Mouse (Mus musculus): ENCODE measurements around the gene Taar2. TPM values are rescaled to one million over a fixed set of nuclear protein-coding genes. Genes with fewer than 3 reads are reported as not detected.

The Taar2 gene
- polyA plus RNA-seq (2017; shearing (Covaris generic)): not detected

DNA sequence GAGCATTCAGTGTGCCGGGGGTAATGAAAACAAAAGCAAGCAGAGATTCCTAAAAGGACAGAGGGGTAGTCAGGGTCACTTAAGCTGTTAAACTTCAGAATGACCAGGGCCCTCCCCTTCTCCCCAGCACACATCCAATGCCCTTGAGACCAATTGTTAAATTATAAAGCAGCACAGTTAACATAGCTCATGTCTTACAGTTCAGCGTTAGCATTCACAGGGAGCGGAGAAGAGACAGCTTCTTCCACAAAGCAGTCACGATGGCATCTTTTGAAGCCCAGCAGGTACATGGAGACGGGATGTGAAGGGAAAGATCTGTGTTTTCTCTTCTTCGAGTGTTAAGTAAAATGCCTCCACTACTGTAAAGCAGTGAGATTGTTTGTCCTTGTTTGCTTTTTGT is at the start of gene Taar2:
Gene Taar2, plus strand, starts transcription at position 261 of the 400 bp plus-strand sequence.
- no peak for ATAC-seq

DNA sequence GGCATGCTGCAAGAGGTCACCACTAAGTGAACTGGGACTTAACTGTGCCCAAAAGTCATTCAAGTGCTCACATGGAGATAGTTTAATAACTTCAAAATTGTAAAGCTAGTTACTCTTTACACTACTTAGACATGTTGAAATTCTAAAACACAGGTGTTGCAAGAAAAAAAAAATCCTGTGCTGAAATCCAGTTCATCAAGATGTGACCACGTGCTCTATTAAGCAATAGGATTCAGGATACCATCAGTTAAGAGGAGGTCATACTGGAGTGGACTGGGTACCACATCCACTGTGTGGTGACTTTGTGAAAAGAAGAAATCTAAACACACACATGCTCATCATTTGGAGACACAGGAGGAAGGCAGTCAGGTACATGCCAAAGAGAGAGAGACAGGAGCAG is 45.4 kb upstream of the Taar2 start:
- no peak for ATAC-seq

DNA sequence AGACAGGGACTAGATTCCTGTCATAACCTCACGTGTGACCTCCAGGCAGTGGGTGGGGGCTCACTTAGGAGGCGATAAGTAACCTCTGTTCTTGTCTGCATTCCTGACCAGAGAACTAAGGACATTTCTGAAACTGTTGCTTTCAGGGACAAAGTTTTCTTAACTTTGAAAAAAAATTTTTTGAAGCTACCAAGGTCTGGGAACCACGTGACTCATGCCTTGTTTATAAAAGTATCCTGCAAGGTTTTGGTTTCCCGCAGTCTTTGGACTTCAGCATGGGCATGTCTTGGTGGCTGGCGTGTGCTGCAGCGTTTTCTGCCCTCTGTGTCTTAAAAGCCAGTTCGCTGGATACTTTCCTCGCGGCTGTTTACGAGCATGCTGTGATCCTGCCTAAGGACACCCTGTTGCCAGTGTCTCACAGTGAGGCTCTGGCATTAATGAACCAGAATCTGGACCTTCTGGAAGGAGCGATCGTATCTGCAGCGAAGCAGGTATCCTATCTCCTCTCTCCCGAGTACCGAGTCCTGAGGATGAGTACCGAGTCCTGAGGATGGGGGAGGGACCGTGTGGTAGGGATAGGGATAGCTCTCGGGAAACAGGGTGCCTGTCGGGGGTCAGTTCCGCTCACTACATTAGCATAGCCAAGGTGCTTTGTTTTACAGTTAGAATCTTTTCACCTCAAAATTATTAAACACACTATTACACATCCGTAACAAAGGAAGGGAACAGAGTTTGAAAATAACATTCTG is 43.6 kb upstream of the Taar2 start, which contains the start of gene Vnn1:
Gene Vnn1, plus strand, starts transcription at position 88 of the 749 bp plus-strand sequence.
- no peak for ATAC-seq

DNA sequence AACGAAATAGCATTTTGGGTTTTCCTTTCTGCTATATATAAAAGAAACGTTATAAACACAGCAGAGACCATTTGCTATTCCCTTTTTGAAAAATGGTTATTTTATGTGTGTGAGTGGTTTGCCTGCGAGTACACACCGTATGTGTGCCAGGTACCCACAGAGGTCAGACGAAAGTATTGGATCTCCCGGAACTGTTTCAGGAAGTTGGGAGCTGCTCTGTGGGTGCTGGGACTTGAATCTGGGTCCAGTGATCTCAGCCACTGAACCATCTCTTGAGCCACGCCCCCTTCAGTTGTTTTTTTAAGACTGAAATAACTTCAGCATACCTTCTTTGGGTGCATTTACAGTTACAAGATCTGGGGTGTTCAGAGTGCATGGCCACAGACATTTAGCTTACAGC is 43.0 kb upstream of the Taar2 start:
- ATAC-seq: no peak

DNA sequence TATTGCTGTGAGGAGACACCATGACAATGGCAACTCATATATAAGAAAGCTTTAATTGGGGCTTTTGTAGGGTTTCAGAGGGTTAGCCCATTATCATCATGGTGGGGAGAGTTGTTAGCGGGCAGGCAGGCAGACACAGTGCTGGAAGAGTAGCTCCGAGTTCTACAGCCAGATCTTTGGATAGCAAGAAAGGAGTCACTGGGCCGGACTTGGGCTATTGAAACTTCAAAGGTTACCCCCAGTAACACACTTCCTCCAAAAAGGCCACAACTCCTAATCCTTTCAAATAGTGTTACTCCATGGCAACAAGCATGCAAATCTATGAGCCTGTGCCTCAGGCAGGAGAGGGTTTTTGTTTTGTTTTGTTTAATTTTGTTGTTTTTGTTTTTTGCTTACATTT is 37.3 kb upstream of the Taar2 start:
- no peak for ATAC-seq

DNA sequence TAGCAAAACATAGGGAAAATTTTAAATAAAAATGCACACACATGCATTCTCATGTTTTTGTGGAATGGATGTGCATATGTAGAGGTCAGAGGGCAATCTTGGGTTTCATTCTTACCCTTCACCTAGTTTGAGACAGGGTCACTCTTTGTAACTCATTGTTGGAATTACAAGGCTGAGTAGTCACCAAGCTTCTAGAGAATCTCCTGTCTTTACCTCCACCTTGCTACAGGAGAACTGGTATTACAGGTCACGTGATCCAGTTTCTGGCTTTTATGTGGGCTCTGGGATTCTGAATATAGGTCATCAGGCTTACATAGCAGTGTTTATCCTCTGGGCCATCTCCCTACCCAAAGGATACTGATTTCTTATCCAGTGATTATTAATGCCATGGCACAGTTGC is 32.7 kb upstream of the Taar2 start:
- ATAC-seq: no peak

DNA sequence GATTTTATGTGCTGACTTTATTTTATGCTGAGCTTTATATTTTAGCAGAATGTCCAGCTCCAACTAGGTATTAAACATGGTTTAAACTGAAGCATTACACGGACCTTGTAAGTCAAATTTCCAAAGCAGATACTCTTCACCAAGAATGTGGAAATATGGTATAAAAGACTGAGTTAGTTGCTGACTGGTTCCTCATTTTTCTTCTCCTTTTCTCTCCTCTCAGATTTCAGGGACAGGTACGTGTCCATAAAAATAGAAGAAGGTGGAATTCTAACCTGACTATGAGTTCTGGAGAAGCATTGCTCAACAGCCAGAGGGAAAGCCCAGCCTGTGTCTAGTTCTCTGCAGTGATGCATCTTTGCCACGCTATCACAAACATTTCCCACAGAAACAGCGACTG is 18.3 kb upstream of the Taar2 start, which contains the start of gene Taar1:
Gene Taar1, plus strand, starts transcription at position 301 of the 400 bp plus-strand sequence.
- ATAC-seq: no peak

DNA sequence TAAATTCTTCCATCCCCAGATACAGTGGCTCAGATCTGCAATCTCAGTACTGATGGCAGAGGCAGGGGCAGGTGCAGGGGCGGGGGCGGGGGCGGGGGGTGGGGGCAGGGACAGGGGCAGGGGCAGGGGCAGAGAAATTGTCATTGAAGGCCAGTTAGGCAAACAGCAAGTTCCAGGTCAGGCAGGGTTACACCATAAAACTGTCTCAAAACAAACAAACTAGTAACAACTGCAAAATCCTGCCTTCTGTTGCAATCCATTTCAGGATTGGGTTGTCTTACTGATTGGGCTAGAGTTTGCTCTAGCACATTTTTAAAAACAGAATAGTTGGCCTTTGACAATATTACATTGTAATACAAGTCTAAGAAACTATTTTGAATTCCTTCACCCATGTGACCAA is 15.9 kb upstream of the Taar2 start:
- no peak for ATAC-seq

DNA sequence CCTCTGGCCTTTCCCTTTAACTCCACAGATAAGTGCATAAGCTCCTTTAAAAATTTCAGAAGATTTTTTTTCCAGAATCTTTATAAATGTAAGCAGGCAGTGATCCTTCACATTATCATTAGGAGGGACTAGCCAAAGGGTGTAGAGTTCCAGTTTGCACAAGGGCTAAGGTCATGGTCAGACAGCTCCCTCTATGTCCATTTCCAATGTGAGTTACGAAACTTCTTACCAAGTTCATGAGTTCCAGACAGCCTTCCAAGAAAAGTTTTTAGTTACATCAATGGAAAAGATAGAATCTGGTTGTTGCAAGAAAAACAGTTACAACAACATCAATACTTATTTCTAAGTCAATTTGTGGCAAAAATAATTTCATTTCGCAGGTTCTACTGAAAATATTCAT is 14.4 kb upstream of the Taar2 start:
- no peak for ATAC-seq

DNA sequence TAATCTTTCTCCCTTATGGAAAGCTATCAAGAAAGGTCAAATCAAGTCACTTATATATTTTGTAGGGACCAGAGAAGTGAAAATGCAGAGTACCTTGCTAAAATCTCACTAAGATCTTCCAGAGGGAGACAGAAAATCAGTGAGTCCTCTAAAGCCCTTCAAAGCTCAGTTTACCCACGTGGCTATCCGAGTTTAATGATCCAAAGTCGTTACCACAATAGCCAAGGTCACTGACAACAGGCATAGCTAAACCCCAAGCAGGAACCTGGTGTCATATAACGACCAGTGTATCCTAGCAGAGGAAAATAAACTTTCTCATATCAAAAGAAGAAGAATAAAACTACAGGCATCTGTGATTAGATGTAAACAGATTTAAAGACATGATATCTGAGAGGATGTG is 759 bp upstream of the Taar2 start:
- ATAC-seq: no peak

DNA sequence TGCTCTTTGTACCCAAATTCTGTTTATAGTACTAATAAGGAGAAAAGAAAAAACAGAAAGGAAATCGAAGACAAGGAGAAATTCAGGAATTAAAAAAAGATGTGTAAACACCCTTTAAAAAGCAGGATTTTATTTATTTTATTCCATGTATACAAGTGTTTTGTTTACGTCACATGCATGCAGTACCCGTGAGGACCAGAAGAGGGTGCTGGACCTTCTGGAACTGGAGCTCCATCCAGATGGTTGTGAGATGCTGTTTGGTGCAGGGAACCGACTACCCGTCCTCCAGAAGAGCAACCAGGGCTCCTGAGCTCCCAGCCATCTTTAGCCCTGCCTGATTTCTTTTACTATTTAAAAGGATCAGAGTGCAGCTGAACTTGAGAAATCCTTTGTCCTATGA is 4.1 kb downstream of the Taar2 start:
- no peak for ATAC-seq

DNA sequence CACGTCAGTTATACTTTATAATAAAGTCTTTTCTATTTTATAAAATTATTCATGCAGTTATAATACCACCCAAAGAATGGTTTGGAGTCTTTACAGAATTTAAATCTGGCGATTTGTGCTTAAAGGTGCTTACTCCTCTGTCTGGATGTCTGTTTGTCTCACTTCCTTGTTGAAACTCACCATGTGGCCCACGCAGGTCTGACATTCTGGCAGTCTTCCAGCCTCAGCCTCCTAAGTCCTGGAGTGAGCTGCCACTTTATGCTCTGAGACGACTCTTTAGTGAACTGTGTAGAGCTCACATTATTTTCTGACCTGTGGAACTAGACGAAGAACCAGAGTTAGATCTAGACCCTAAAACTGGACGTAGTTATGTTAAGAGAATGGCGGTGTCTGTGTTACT is 9.7 kb downstream of the Taar2 start:
- ATAC-seq: no peak

DNA sequence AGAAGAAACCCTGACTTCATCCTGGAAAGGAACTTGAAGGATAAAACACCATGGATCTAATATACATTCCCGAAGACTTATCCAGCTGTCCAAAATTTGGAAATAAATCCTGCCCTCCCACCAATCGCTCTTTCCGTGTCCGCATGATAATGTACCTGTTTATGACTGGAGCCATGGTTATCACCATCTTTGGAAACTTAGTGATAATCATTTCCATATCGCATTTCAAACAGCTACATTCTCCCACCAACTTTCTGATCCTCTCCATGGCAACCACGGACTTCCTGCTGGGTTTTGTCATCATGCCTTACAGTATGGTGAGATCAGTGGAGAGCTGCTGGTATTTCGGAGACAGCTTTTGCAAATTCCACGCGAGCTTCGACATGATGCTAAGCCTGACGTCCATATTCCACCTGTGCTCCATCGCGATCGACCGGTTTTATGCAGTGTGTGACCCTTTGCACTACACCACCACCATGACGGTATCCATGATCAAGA is 11.2 kb downstream of the Taar2 start, which contains the start of gene Taar3:
Gene Taar3, plus strand, starts transcription at position 51 of the 498 bp plus-strand sequence.
- ATAC-seq: no peak

DNA sequence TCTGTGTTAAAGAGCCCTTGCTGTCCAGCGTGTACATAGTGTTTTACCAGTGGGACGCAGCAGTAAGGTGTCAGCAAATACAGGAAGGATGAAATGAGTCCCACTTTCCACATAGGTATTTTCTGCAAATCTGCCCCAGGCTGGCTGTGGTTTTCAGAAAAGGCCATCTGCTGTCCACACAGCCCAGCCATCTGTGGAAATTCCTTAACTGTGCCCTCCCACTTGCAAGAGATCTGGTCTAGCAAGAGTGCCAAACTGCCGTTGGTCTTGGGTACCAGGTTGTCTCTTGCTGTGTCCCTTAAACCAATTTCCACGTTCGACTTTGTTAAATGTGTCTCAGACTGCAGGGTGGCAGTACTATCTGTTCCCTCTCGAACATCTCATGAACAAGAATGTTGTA is 13.3 kb downstream of the Taar2 start:
- no peak for ATAC-seq

DNA sequence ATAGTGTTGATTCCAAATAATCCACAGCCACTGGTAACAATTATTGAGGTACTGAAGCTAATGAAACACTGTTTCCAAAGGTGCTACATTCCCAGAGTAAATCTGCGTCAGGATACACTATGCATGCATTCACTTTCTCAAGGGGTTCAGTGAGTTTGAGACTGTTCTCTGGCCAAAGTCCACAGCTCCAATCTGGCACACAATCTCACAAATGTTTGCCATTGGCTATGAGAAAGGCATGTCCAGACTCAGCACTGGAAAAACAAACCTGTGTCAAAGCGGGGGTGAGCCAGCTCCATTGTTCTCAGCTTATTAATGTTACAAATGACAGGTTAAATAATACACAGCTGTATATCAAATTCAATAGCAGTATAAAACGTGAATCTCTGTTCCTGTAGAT is 20.7 kb downstream of the Taar2 start:
- ATAC-seq: no peak

DNA sequence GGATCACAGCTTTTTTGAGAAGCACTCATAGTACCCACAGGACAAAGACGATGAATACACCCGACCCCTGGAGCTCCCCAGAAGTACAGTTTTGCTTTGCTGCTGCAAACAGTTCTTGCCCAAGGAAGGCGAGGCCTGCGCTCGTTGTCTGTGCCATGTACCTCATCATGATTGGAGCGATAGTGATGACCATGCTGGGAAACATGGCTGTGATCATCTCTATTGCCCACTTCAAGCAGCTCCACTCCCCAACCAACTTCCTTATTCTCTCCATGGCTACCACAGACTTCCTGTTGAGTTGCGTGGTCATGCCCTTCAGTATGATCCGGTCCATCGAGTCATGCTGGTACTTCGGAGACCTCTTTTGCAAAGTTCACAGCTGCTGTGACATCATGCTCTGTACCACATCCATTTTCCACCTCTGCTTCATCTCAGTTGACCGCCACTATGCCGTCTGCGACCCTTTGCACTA is 22.1 kb downstream of the Taar2 start, which contains the start of gene Taar4:
Gene Taar4, plus strand, starts transcription at position 51 of the 472 bp plus-strand sequence.
- no peak for ATAC-seq

DNA sequence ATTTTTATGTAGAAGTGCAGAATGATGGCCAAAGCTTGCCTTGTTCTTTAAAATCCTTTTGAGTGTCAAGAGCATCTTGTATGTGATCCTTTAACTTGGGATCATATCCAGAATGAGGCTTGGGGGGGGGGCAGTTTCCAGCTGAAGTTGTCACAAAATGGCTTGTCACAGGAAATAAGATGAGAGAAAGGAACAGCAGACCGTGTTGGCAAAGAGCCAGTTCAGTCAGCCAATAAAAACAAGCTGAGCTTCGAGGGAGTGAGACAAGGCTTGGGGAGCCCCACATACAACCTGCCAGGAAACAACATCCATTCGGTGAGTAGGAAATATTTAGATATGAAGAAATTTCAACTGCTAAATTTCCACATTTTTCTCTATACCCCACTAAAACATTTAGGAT is 25.1 kb downstream of the Taar2 start:
- ATAC-seq: no peak

DNA sequence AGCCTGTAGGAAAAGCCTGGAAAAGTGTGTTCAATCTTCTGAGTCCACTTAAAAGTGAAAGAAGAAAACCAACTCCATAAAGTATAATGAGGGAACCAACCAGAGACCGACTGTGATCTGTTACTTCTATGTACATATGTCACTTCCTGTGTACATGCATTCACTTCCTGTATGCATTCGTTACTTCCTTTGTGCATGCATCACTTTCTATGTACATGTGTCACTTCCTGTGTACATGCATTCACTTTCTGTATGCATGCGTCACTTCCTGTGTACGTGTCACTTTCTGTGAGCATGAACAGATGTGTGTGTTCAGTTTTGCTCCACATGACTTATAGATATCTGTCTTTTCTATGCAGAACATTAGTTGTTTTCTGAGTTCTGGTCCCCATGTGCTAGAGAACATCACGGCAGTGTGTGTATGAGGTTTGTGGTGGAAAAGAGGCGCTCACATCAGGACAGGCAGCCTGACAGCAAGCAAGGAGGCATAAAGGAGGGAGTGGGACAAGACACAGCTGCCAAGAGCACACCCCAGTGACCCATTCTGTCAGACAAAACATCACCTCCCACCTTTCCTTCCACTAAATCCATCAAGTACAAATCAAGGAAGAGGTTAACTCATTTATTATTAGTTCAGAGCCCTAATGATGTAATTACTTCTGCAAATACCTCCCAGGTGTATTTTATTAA is 26.7 kb downstream of the Taar2 start:
- peak; percentile 52 for ATAC-seq

DNA sequence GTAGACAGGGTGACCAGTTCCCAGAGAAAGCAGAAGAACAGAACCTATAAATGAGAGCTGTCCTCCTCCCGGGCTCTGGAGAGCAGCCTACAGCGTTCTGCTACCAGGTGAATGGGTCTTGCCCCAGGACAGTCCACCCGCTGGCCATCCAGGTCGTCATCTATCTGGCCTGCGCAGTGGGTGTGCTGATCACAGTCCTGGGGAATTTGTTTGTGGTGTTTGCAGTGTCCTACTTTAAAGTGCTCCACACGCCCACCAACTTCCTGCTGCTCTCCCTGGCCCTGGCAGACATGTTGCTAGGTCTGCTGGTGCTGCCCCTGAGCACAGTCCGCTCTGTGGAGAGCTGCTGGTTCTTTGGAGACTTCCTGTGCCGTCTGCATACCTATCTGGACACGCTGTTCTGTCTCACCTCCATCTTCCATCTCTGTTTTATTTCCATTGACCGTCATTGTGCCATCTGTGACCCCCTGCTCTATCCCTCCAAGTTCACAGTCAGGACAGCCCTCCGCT is 32.3 kb downstream of the Taar2 start, which contains the start of gene Taar5:
Gene Taar5, plus strand, starts transcription at position 51 of the 510 bp plus-strand sequence.
- no peak for ATAC-seq

DNA sequence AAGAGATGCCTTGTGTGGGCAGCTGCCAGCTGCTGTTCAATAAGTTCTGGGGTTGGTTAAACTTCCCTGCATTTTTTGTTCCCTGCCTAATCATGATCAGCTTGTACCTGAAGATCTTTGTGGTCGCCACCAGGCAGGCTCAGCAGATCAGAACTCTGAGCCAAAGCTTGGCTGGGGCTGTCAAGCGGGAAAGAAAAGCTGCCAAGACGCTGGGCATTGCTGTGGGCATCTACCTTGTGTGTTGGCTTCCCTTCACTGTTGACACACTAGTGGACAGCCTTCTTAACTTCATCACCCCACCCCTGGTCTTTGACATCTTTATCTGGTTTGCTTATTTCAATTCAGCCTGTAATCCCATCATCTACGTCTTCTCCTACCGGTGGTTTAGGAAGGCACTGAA is 32.9 kb downstream of the Taar2 start:
- no peak for ATAC-seq

DNA sequence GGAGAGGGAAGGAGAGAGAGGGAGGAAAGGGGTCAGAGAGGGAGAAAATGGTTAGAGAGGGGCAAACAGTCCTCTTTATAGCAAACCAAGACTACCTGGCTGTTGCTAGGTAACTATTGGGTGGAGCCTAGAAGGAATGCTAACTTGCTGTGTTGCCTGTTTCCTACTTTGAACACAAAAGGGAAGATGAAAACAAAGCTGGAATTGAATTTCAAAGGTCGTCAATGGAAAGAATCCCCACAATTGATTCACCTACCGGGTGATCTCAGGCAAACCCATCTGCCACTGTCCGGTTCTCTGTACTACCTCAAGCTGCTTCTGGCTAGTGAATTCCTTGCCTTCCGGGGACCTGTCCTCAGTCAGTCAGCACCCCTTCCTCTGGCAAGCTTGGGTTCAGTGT is 39.6 kb downstream of the Taar2 start:
- no peak for ATAC-seq

DNA sequence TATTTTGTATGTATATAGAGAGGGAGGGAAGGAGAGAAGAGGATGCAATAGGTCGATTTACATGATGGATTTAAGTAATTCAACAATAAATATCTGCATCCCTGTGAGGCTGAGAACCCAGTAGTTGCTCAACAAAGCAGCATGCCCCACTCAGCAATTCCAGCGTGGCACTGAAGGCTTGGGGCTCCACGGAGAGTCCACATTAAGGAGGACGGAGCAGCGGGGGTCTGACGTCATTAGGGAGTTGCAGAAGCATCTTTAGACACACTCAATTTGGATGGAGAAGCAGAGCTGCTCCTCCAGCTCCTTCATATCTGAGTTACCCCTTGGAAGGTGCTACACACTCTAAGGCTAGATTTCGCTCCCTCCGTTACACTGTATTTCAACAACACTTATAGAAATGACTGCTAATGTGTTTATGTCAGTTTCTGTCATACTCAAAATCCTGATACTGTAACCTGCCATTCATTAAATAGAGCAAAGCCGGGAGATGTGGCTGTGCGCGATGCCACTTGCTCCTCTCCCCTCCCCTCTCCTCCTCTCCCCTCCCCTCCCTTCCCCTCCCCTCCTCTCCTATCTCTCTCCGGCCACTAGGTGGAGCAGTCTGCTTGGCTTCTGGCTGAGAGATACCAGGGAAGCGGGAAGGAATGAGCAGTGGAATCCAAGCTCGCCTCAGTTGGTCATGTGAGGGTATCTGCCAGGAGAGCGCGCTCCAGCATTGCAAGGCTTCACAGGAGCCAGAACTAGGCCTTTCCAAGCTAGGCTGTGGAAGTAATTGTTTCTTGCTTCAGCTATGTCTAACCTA is 40.7 kb downstream of the Taar2 start:
- no peak for ATAC-seq

DNA sequence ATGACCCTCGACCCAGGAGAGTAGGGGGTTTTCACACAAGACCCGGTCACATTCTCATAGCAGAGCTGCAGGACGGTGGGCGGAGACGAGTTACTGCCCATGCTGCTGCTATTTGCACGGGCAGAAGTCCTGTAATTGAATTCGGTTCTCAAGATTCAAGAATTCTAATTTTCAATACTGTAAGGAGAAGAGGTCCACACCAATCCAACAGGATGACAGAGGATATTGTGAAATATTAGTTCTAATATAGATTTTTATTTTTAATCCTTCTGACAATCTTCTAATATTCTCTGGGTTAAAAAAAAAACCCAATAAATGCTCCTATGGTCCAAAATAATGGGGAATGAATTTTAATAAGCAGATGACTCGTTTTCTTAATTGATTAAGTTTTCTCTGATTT is 47.2 kb downstream of the Taar2 start, which contains the start of gene Taar6:
Gene Taar6, minus strand, starts transcription at position 101 of the 400 bp plus-strand sequence.
- no peak for ATAC-seq

Data from activated CD4-positive, CD25-positive, alpha-beta regulatory T cell, adult 4 months (primary cell).